Mouse (Mus musculus) ES-E14 (cell line): ENCODE data around the gene Uqcc1.

ENCODE experiments used
- HCFC1 ChIP-seq: IDR thresholded peaks from 2 replicates; pipeline ENCODE4 v1.6.1; 2012; ENCODE audit warnings: low read length, inconsistent platforms, borderline replicate concordance; ENCODE audit not compliant: insufficient read depth
- MAFK ChIP-seq: IDR thresholded peaks from 2 replicates; pipeline ENCODE4 v1.6.1; 2014; ENCODE audit warnings: mild to moderate bottlenecking, low read depth, low read length, inconsistent platforms; ENCODE audit not compliant: insufficient read depth
- ZNF384 ChIP-seq: IDR thresholded peaks from 2 replicates; pipeline ENCODE4 v1.6.1; 2012; ENCODE audit warnings: low read depth, low read length, inconsistent platforms

- TF ChIP-seq HCFC1 (no peak), MAFK (no peak), ZNF384 (no peak)
Measured at GRCm38 (mm10) chr2:155945580-155945979, 15.5 kb upstream of the Uqcc1 start.
